In genomic region chr14:103546246-103546645, GRCm38 (mm10) we compare ENCODE assay signal across 18 mouse cellular contexts. TPM values are rescaled to one million over a fixed set of nuclear protein-coding genes. Genes with fewer than 3 reads are reported as not detected.
DNase-seq lines count a peak whose midpoint lies in the region; ATAC-seq and TF ChIP-seq lines count a peak whose summit lies in the region.
"Had no signal": no experiment of that assay in that cellular context is flagged by ENCODE, and none has a peak within 500 bp of the region (broad histone marks: within the 10 kb centered on the region; RNA-seq: fewer than 3 reads in every experiment).

No protein-coding gene starts in this region.

- no peak overlapping the region for H3K4me2 ChIP-seq in kidney, embryonic 16.5 days (replicated peaks; ENCODE audit: low read depth, low read length)
- H3K4me2 ChIP-seq: forebrain, embryonic 12.5 days; hindbrain, embryonic 12.5 days; intestine, embryonic 15.5 days had no signal

- H3K9ac ChIP-seq in kidney, embryonic 16.5 days (replicated peaks; ENCODE audit: low read length): no peak overlapping the region
- H3K9ac ChIP-seq: forebrain, embryonic 12.5 days; hindbrain, embryonic 12.5 days; intestine, embryonic 15.5 days; liver, embryonic 14.5 days had no signal

- no peak for DNase-seq in left cerebral cortex, adult 2 months (ENCODE audit: extremely low spot score in 1 of 2, low spot score in 2 of 2)
- no peak for DNase-seq in left cerebral cortex, adult 18-20 months (ENCODE audit: low spot score in 2 of 2)
- peak; percentile 69 for DNase-seq in brain, adult 2 months (ENCODE audit: low read depth, low spot score)
- peak; percentile 39 for DNase-seq in cerebellum, adult 11 months
- peak; percentile 52 to 61 for DNase-seq in cerebellum, postnatal 10 days
- no peak for DNase-seq in gastrocnemius, postnatal 10 days
- DNase-seq: heart, postnatal 10 days; lung, postnatal 36 days; thymus, postnatal 25 days had no signal

- peak overlapping the region; percentile 4 for H3K4me3 ChIP-seq in left cerebral cortex, adult 2 months
- no peak overlapping the region for H3K4me3 ChIP-seq in kidney, embryonic 16.5 days (ENCODE audit: low read length)
- H3K4me3 ChIP-seq: embryonic facial prominence, embryonic 10.5 days; forebrain, embryonic 12.5 days; heart, embryonic 10.5 days; hindbrain, embryonic 12.5 days; intestine, embryonic 15.5 days had no signal

- no peaks in the 10 kb centered on the region for H3K4me1 ChIP-seq in kidney, embryonic 16.5 days (ENCODE audit: insufficient read depth, low read length)
- H3K4me1 ChIP-seq: heart, embryonic 10.5 days; intestine, embryonic 15.5 days had no signal

- H3K27ac ChIP-seq in left cerebral cortex, adult 2 months: no peak overlapping the region
- no peak overlapping the region for H3K27ac ChIP-seq in kidney, embryonic 16.5 days (ENCODE audit: low read length)
- H3K27ac ChIP-seq: embryonic facial prominence, embryonic 10.5 days; forebrain, embryonic 12.5 days; heart, embryonic 10.5 days; hindbrain, embryonic 12.5 days; intestine, embryonic 15.5 days; liver, embryonic 14.5 days had no signal

- ATAC-seq in kidney, embryonic 16.5 days (ENCODE audit: low FRiP score, low TSS enrichment): no peak
- ATAC-seq: intestine, embryonic 15.5 days had no signal

- TF ChIP-seq CTCF in left cerebral cortex, adult 2 months (IDR thresholded peaks at IDR 0.05): no peak

- intact Hi-C loops in left cerebral cortex, adult 2 months (cut with DNase I): loop anchor here (5.0 kb wide), 1 partner anchor 481 kb away; no protein-coding TSS in a partner anchor

- no peaks in the 10 kb centered on the region for H3K9me3 ChIP-seq in kidney, embryonic 16.5 days (ENCODE audit: low read length)
- H3K9me3 ChIP-seq: embryonic facial prominence, embryonic 10.5 days; forebrain, embryonic 12.5 days; heart, embryonic 10.5 days; hindbrain, embryonic 12.5 days; intestine, embryonic 15.5 days had no signal

- H3K36me3 ChIP-seq in kidney, embryonic 16.5 days (ENCODE audit: insufficient read depth, low read length): no peaks in the 10 kb centered on the region
- H3K36me3 ChIP-seq: embryonic facial prominence, embryonic 10.5 days; forebrain, embryonic 12.5 days; heart, embryonic 10.5 days; hindbrain, embryonic 12.5 days; intestine, embryonic 15.5 days had no signal

- no peaks in the 10 kb centered on the region for H3K27me3 ChIP-seq in kidney, embryonic 16.5 days (ENCODE audit: insufficient read depth, low read length)
- H3K27me3 ChIP-seq: forebrain, embryonic 12.5 days; hindbrain, embryonic 12.5 days; intestine, embryonic 15.5 days had no signal

- 88% methylated on average over 12 of the region's 12 CpGs for WGBS in kidney, embryonic 16.5 days

RNA-seq across cellular contexts. Expression of gene Scel, which starts 33.1 kb away (rescaled TPM):
- 1 to 10 TPM in 1 of 2 experiments, under 1 TPM in 1; 0.95 to 1.1 TPM for total RNA-seq in left cerebral cortex, adult 2 months (2021)
- 1 to 10 TPM; 1.4 to 2.1 TPM for total RNA-seq in left cerebral cortex, adult 18-20 months (2021)
- under 1 TPM in 1 of 2 experiments, not detected in 1; 0.14 TPM for total RNA-seq in gastrocnemius, postnatal 10 days (2021)
- polyA plus RNA-seq in kidney, embryonic 16.5 days (2015; fragmentation: Nextera tagmentation; extraction: Ambion mirVana): 2.2 and 2.7 TPM in 2 replicates
- total RNA-seq: megakaryocyte-erythroid progenitor cell, adult 5-6 weeks had no signal
- polyA plus RNA-seq: large intestine, adult 2 months had no signal

Comparison
In these comparisons a context has a peak if more than half of its experiments do, and no peak if none do; other contexts are left out.
1. DNase-seq: peak in brain, adult 2 months (single experiment), cerebellum, adult 11 months (single experiment) and cerebellum, postnatal 10 days (2 of 2); none in left cerebral cortex, adult 2 months (0 of 2), left cerebral cortex, adult 18-20 months (0 of 2) and gastrocnemius, postnatal 10 days (single experiment).